Mouse (Mus musculus) C2C12 (cell line): ENCODE results near the gene Cdca4.

Experiments used
- CEBPB ChIP-seq: IDR thresholded peaks from one replicate; pipeline ENCODE4 v1.6.1; 2011; ENCODE audit warnings: low read depth, mild to moderate bottlenecking, control low read depth, moderate library complexity
- CTCF ChIP-seq: IDR thresholded peaks from one replicate; pipeline ENCODE4 v1.5.1; 2011; ENCODE audit not compliant: control insufficient read depth, insufficient read depth, insufficient read length
- MAX ChIP-seq: IDR thresholded peaks from one replicate; pipeline ENCODE4 v1.6.1; 2011; ENCODE audit warnings: mild to moderate bottlenecking, control low read depth
- MYOD1 ChIP-seq: IDR thresholded peaks from one replicate; pipeline ENCODE4 v1.6.1; 2011; ENCODE audit warnings: low read depth; ENCODE audit not compliant: control insufficient read depth, insufficient read length
- MYOG ChIP-seq: IDR thresholded peaks from one replicate; pipeline ENCODE4 v1.6.1; 2011; ENCODE audit not compliant: control insufficient read depth, insufficient read length; ENCODE audit errors: extremely low read depth
- USF1 ChIP-seq: IDR thresholded peaks from one replicate; pipeline ENCODE4 v1.6.1; 2011; ENCODE audit warnings: low read depth, mild to moderate bottlenecking, control low read depth, moderate library complexity

- TF ChIP-seq CTCF, result no peak
- no peak for TF ChIP-seq MYOG
- TF ChIP-seq MYOD1, result no peak
- no peak for TF ChIP-seq USF1
- TF ChIP-seq MAX, result no peak
- TF ChIP-seq CEBPB, result no peak
Measured at GRCm38 (mm10) chr12:112794998-112795397, 34.2 kb downstream of the Cdca4 start.
